Mouse (Mus musculus) left cerebral cortex, postnatal 4 days (tissue): ENCODE results near the gene Gm10134. TPM values are rescaled to one million over a fixed set of nuclear protein-coding genes. Genes with fewer than 3 reads are reported as not detected.

Experiments used
- DNase-seq: peaks from one replicate; pipeline ENCODE4 v3.0.0-alpha.2; 2022
- intact Hi-C: fragments of 180-260 bp; cut with DNase I; formaldehyde crosslinking; loops from one replicate; pipeline ENCODE4 v1.15.1; 2025
- total RNA-seq, 2 experiments: library from RNA; stranded (reverse); gene quantifications; 2 replicates each; pipeline ENCODE4 v1.2.3; 2021

The Gm10134 gene
- total RNA-seq, 2 experiments from 2014 or later = not detected

GRCm38 (mm10) chr2:28547237-28548172, 41.6 kb downstream of the Gm10134 start:
- DNase-seq = peak; percentile 87
- intact Hi-C loops = loop anchor here (5.0 kb wide), 1 partner anchor 35 kb away; the partner anchor contains the start of gene Ralgds

GRCm38 (mm10) chr2:28549157-28549556, 43.3 kb downstream of the Gm10134 start:
- no peak for DNase-seq
- intact Hi-C loops = loop anchor here (5.0 kb wide), 1 partner anchor 37 kb away; the partner anchor contains the start of gene Ralgds

DNA sequence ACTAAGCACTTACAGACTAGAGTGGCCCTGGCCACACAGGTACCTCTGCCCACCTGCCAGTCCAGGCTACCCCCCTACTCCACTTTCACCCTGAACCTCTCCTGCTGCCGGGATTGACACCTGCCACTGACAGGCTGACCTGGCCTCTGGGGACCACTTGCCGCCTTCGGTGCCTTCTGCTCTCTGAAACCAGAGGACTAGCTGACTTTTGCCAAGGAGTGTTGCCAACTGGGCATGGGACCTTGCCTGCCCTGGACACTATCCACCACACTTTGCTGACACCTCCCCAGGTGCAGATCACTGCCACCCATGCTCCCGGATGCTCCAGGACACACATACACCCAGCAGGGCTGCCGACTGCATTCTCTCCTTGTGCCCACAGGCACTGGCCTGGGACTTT, 46.4 kb downstream of the Gm10134 start:
- no peak for DNase-seq
- intact Hi-C loops = no loop called here

Other genes starting within 250 kb of the Gm10134 start
- gene Ppp1r26, start 59.3 kb upstream of the Gm10134 start, total RNA-seq = 10 to 100 TPM; 35.8 to 36.2 TPM
- 1 to 10 TPM; 2.1 to 2.6 TPM for gene 1700007K13Rik, start 39.8 kb upstream of the Gm10134 start, total RNA-seq
- 10 to 100 TPM; 38.5 to 39.2 TPM for gene Mrps2, start 38.0 kb upstream of the Gm10134 start, total RNA-seq
- gene Gbgt1, start 9.2 kb upstream of the Gm10134 start, total RNA-seq = 1 to 10 TPM; 2.5 to 2.6 TPM
- 100 to 1,000 TPM; 164 to 176 TPM for gene Ralgds, start 7.0 kb downstream of the Gm10134 start, total RNA-seq
- not detected for gene Cel, start 57.3 kb downstream of the Gm10134 start, total RNA-seq
- gene Gtf3c5, start 77.7 kb downstream of the Gm10134 start, total RNA-seq = 10 to 100 TPM; 26.6 to 27.8 TPM
- gene Gfi1b, start 115.9 kb downstream of the Gm10134 start, total RNA-seq = not detected
- gene Tsc1, start 135.1 kb downstream of the Gm10134 start, total RNA-seq = 10 to 100 TPM; 56.9 to 58.6 TPM
- gene Spaca9, start 193.6 kb downstream of the Gm10134 start, total RNA-seq = not detected
- 1 to 10 TPM; 1.7 to 1.8 TPM for gene Ak8, start 194.1 kb downstream of the Gm10134 start, total RNA-seq